Mouse (Mus musculus) forebrain, embryonic 11.5 days (tissue): Measurements from ENCODE around the gene Entpd3. TPM values are rescaled to one million over a fixed set of nuclear protein-coding genes. Genes with fewer than 3 reads are reported as not detected.
A peak's percentile ranks its signal among the peaks of the same experiment; 100 is the strongest.

Experiments used
- ATAC-seq: fragments of 200-750 bp; cut with Nextera tagmentation; replicated peaks from 2 replicates; pipeline ENCODE4 v1.8.0; 2017; ENCODE audit warnings: moderate TSS enrichment; ENCODE audit not compliant: low FRiP score
- DNase-seq: peaks from one replicate; pipeline ENCODE4 v3.0.0-alpha.2; 2017; ENCODE audit warnings: low spot score
- H3K27ac ChIP-seq: fragments of 300-500 bp; sonication (generic); 2 replicates; pipeline ENCODE4 v1.5.1; 2014; ENCODE audit warnings: low read depth, low read length
- H3K27me3 ChIP-seq: fragments of 300-500 bp; sonication (generic); 2 replicates; pipeline ENCODE4 v1.6.1; 2014; ENCODE audit warnings: mild to moderate bottlenecking, low read length, mixed read lengths; ENCODE audit not compliant: control insufficient read depth, insufficient read depth
- H3K36me3 ChIP-seq: fragments of 300-500 bp; sonication (generic); 2 replicates; pipeline ENCODE4 v1.6.1; 2014; ENCODE audit warnings: mild to moderate bottlenecking, low read length, moderate library complexity, mixed read lengths; ENCODE audit not compliant: control insufficient read depth, insufficient read depth
- H3K4me1 ChIP-seq: fragments of 300-500 bp; sonication (generic); replicated peaks from 2 replicates; pipeline ENCODE4 v1.6.1; 2014; ENCODE audit warnings: low read length, mixed read lengths; ENCODE audit not compliant: control insufficient read depth, insufficient read depth
- H3K4me2 ChIP-seq: fragments of 300-500 bp; sonication (generic); 2 replicates; pipeline ENCODE4 v1.6.1; 2014; ENCODE audit warnings: low read depth, mild to moderate bottlenecking, low read length, moderate library complexity, mixed read lengths; ENCODE audit not compliant: severe bottlenecking
- H3K4me3 ChIP-seq: fragments of 300-500 bp; sonication (generic); 2 replicates; pipeline ENCODE4 v1.5.1; 2014; ENCODE audit warnings: low read depth, low read length
- H3K9ac ChIP-seq: fragments of 300-500 bp; sonication (generic); 2 replicates; pipeline ENCODE4 v1.6.1; 2014; ENCODE audit warnings: low read length
- H3K9me3 ChIP-seq: fragments of 300-500 bp; sonication (generic); 2 replicates; pipeline ENCODE4 v1.6.1; 2016; ENCODE audit warnings: low read length, mixed read lengths; ENCODE audit not compliant: control insufficient read depth
- WGBS: fragments of 180-500 bp; shearing (Covaris S2); extraction: QIAGEN DNeasy Blood & Tissue Kit; methylation state at CpG from one replicate; pipeline ENCODE4 v1.1.7; 2014; 5-methylcytosine and 5-hydroxymethylcytosine counted together
- polyA plus RNA-seq: library from polyadenylated mRNA; unstranded; fragments of >200 nt; fragmentation: Nextera tagmentation; extraction: Ambion mirVana; gene quantifications from 2 replicates; pipeline ENCODE4 v1.2.1, GENCODE M21; 2014

Entpd3 gene
- polyA plus RNA-seq, 1 experiment from 2014 or later: not detected

GRCm38 (mm10) chr9:120595306-120595705 is 55.7 kb downstream of the Entpd3 start:
- Histone ChIP-seq H3K9me3 (no peaks in the 10 kb centered on the region), H3K27ac (0 out of 2 replicates have a peak overlapping the region, but pooled peaks have one; percentile 37), H3K36me3 (no peaks in the 10 kb centered on the region), H3K4me2 (no peak overlapping the region), H3K4me1 (peaks cover 11% of the 10 kb centered on the region; the same call in 1 of the 2 replicates), H3K9ac (no peak overlapping the region), H3K4me3 (no peak overlapping the region), H3K27me3 (no peaks in the 10 kb centered on the region)
- DNase-seq (no peak), ATAC-seq (no peak)
- WGBS: 47% methylated on average over 4 of the region's 4 CpGs

- ATAC-seq: peak; percentile 50
- Histone ChIP-seq H3K27me3 (no peaks in the 10 kb centered on the region), H3K9ac (no peak overlapping the region), H3K4me1 (peaks cover 14% of the 10 kb centered on the region), H3K9me3 (no peaks in the 10 kb centered on the region), H3K4me2 (no peak overlapping the region), H3K27ac (no peak overlapping the region), H3K36me3 (no peaks in the 10 kb centered on the region), H3K4me3 (no peak overlapping the region)
- peak; percentile 88 for DNase-seq
- WGBS: 21% methylated on average over 17 of the region's 17 CpGs
Observed at GRCm38 (mm10) chr9:120601488-120602171, 62.0 kb downstream of the Entpd3 start.

- Histone ChIP-seq H3K9me3 (no peaks in the 10 kb centered on the region; the same call in 1 of the 2 replicates), H3K4me3 (no peak overlapping the region), H3K4me2 (peak overlapping the region; percentile 36; the same call in 1 of the 2 replicates), H3K9ac (peak overlapping the region; percentile 44; the same call in 1 of the 2 replicates), H3K27me3 (no peaks in the 10 kb centered on the region), H3K4me1 (peaks cover 14% of the 10 kb centered on the region), H3K36me3 (no peaks in the 10 kb centered on the region), H3K27ac (no peak overlapping the region; the same call in 1 of the 2 replicates)
- DNase-seq: peak; percentile 61
- peak; percentile 52 for ATAC-seq
- 51% methylated on average over 17 of the region's 17 CpGs for WGBS
Observed at GRCm38 (mm10) chr9:120602172-120602838, 62.7 kb downstream of the Entpd3 start.

- peak; percentile 89 for ATAC-seq
- peaks cover 5% of the 10 kb centered on the region; the same call in 1 of the 2 replicates for H3K9me3 ChIP-seq
- peak overlapping the region; percentile 44; the same call in 1 of the 2 replicates for H3K9ac ChIP-seq
- peaks cover 14% of the 10 kb centered on the region for H3K4me1 ChIP-seq
- peak overlapping the region; percentile 36; the same call in 1 of the 2 replicates for H3K4me2 ChIP-seq
- H3K27me3 ChIP-seq: no peaks in the 10 kb centered on the region
- peak; percentile 97 for DNase-seq
- peak overlapping the region; percentile 21; the same call in 1 of the 2 replicates for H3K27ac ChIP-seq
- 1% methylated on average over 23 of the region's 23 CpGs for WGBS
- no peak overlapping the region for H3K4me3 ChIP-seq
- H3K36me3 ChIP-seq: no peaks in the 10 kb centered on the region
Observed at GRCm38 (mm10) chr9:120602839-120603511, 63.4 kb downstream of the Entpd3 start.

GRCm38 (mm10) chr9:120603512-120603908 is 63.9 kb downstream of the Entpd3 start:
- Histone ChIP-seq H3K27ac (peak overlapping the region; percentile 21; the same call in 1 of the 2 replicates), H3K4me3 (no peak overlapping the region)

GRCm38 (mm10) chr9:120603956-120604355 is 64.3 kb downstream of the Entpd3 start:
- Histone ChIP-seq H3K4me3 (no peak overlapping the region), H3K4me1 (peaks cover 14% of the 10 kb centered on the region), H3K9ac (no peak overlapping the region), H3K27me3 (no peaks in the 10 kb centered on the region), H3K4me2 (0 out of 2 replicates have a peak overlapping the region, but pooled peaks have one; percentile 8), H3K9me3 (peaks cover 5% of the 10 kb centered on the region; the same call in 1 of the 2 replicates), H3K36me3 (no peaks in the 10 kb centered on the region), H3K27ac (no peak overlapping the region)
- DNase-seq: peak; percentile 50
- WGBS: 20% methylated on average over 12 of the region's 12 CpGs
- ATAC-seq: 0 out of 2 replicates have a peak, but pooled peaks have one; percentile 22

More at GRCm38 (mm10) chr9:120603512-120603908, 63.9 kb downstream of the Entpd3 start:
- H3K9ac ChIP-seq: peak overlapping the region; percentile 44; the same call in 1 of the 2 replicates
- ATAC-seq: 0 out of 2 replicates have a peak, but pooled peaks have one; percentile 28
- no peaks in the 10 kb centered on the region for H3K36me3 ChIP-seq
- peaks cover 14% of the 10 kb centered on the region for H3K4me1 ChIP-seq
- peaks cover 5% of the 10 kb centered on the region; the same call in 1 of the 2 replicates for H3K9me3 ChIP-seq
- WGBS: 6% methylated on average over 10 of the region's 10 CpGs
- H3K27me3 ChIP-seq: no peaks in the 10 kb centered on the region
- DNase-seq: peak; percentile 55
- H3K4me2 ChIP-seq: peak overlapping the region; percentile 36

- DNase-seq (peak; percentile 16), ATAC-seq (no peak)
- H3K9me3 ChIP-seq: peaks cover 5% of the 10 kb centered on the region; the same call in 1 of the 2 replicates
- no peak overlapping the region for H3K9ac ChIP-seq
- H3K4me1 ChIP-seq: no peaks in the 10 kb centered on the region
- no peaks in the 10 kb centered on the region for H3K36me3 ChIP-seq
- no peaks in the 10 kb centered on the region for H3K27me3 ChIP-seq
- no peak overlapping the region for H3K27ac ChIP-seq
- no peak overlapping the region for H3K4me2 ChIP-seq
- no peak overlapping the region for H3K4me3 ChIP-seq
Observed at GRCm38 (mm10) chr9:120611055-120611454, 71.4 kb downstream of the Entpd3 start.

- Histone ChIP-seq H3K4me2 (no peak overlapping the region), H3K36me3 (no peaks in the 10 kb centered on the region), H3K27me3 (no peaks in the 10 kb centered on the region), H3K4me1 (peaks cover 2% of the 10 kb centered on the region; the same call in 1 of the 2 replicates), H3K9me3 (no peaks in the 10 kb centered on the region), H3K27ac (no peak overlapping the region), H3K9ac (no peak overlapping the region), H3K4me3 (no peak overlapping the region)
- 88% methylated on average over 6 of the region's 6 CpGs for WGBS
- ATAC-seq: no peak
- DNase-seq: peak; percentile 40
Observed at GRCm38 (mm10) chr9:120614059-120614458, 74.4 kb downstream of the Entpd3 start.
